Mouse (Mus musculus): ENCODE measurements at regions not wholly inside any gene's neighbourhood (a gene's known extent, or its start where the extent isn't known, plus 50 kb on each side); places are given as distances from the start of the nearest gene placed in this dataset.

GRCm38 (mm10) chr8:81068519-81068918 is 53.8 kb upstream of the Usp38 start:
- no peak overlapping the region for H3K27ac ChIP-seq (ENCODE audit: control insufficient read depth, low read depth, low read length)
- H3K4me3 ChIP-seq (ENCODE audit: control insufficient read depth in 1 of 2, insufficient read depth in 1 of 2, low read depth in 2 of 2, low read length in 2 of 2) = no peak overlapping the region
- H3K9me3 ChIP-seq (replicated peaks; ENCODE audit: insufficient read depth, low read length) = no peaks in the 10 kb centered on the region
- no peak for DNase-seq (ENCODE audit: low read depth, low spot score)
- H3K9ac ChIP-seq (ENCODE audit: control insufficient read depth, low read depth, low read length, poor library complexity, severe bottlenecking) = no peak overlapping the region
- H3K79me2 ChIP-seq (ENCODE audit: control insufficient read depth, insufficient read depth, low read length, poor library complexity) = no peaks in the 10 kb centered on the region
- no peak for TF ChIP-seq GATA1 (IDR thresholded peaks at IDR 0.05; ENCODE audit: low read depth, low read length)
- TF ChIP-seq EP300 (IDR thresholded peaks at IDR 0.05; ENCODE audit: low read depth in 1 of 2, low read length in 2 of 2) = no peak
- no peak for TF ChIP-seq ZMIZ1 (IDR thresholded peaks at IDR 0.05; ENCODE audit: low read depth, low read length)
- no peak for TF ChIP-seq E2F4 (IDR thresholded peaks at IDR 0.05; ENCODE audit: borderline replicate concordance, low read depth, low read length)
- TF ChIP-seq HCFC1 (IDR thresholded peaks at IDR 0.05; ENCODE audit: low read depth, low read length) = no peak
- no peaks in the 10 kb centered on the region for H3K27me3 ChIP-seq (ENCODE audit: control insufficient read depth in 1 of 2, insufficient read depth in 2 of 2, low read length in 2 of 2)
- H3K4me1 ChIP-seq (ENCODE audit: control insufficient read depth in 1 of 2, insufficient read depth in 2 of 2, low read length in 2 of 2) = no peaks in the 10 kb centered on the region
- H3K36me3 ChIP-seq (ENCODE audit: control insufficient read depth in 1 of 2, insufficient read depth in 2 of 2, low read length in 2 of 2) = no peaks in the 10 kb centered on the region

- H3K36me3 ChIP-seq (ENCODE audit: control insufficient read depth in 1 of 2, insufficient read depth in 2 of 2, low read length in 2 of 2) = no peaks in the 10 kb centered on the region
- no peaks in the 10 kb centered on the region for H3K4me1 ChIP-seq (ENCODE audit: control insufficient read depth in 1 of 2, insufficient read depth in 2 of 2, low read length in 2 of 2)
- H3K4me3 ChIP-seq (ENCODE audit: control insufficient read depth in 1 of 2, insufficient read depth in 1 of 2, low read depth in 2 of 2, low read length in 2 of 2) = no peak overlapping the region
- H3K79me2 ChIP-seq (ENCODE audit: control insufficient read depth, insufficient read depth, low read length, poor library complexity) = no peaks in the 10 kb centered on the region
- H3K27me3 ChIP-seq (ENCODE audit: control insufficient read depth in 1 of 2, insufficient read depth in 2 of 2, low read length in 2 of 2) = no peaks in the 10 kb centered on the region
- no peak overlapping the region for H3K27ac ChIP-seq (ENCODE audit: control insufficient read depth, low read depth, low read length)
- no peak overlapping the region for H3K9ac ChIP-seq (ENCODE audit: control insufficient read depth, low read depth, low read length, poor library complexity, severe bottlenecking)
- no peak for DNase-seq (ENCODE audit: low read depth, low spot score)
- TF ChIP-seq TBP (IDR thresholded peaks at IDR 0.05; ENCODE audit: low read depth, low read length) (no peak), ELF1 (IDR thresholded peaks at IDR 0.05; ENCODE audit: low read depth, low read length) (no peak), E2F4 (IDR thresholded peaks at IDR 0.05; ENCODE audit: borderline replicate concordance, low read depth, low read length) (no peak), TAL1 (IDR thresholded peaks at IDR 0.05; ENCODE audit: low read length) (no peak), ZMIZ1 (IDR thresholded peaks at IDR 0.05; ENCODE audit: low read depth, low read length) (no peak), MAX (IDR thresholded peaks at IDR 0.05; ENCODE audit: low read length) (no peak), TCF12 (IDR thresholded peaks at IDR 0.05; ENCODE audit: low read depth, low read length) (no peak), BHLHE40 (IDR thresholded peaks at IDR 0.05; ENCODE audit: borderline replicate concordance, low read depth, low read length) (no peak), GABPA (IDR thresholded peaks at IDR 0.05; ENCODE audit: low read depth, low read length) (no peak), MAZ (IDR thresholded peaks at IDR 0.05; ENCODE audit: low read depth, low read length) (no peak)
- H3K9me3 ChIP-seq (replicated peaks; ENCODE audit: insufficient read depth, low read length) = no peaks in the 10 kb centered on the region
Measured at GRCm38 (mm10) chr8:81066765-81067164, 52.0 kb upstream of the Usp38 start.
